Mouse (Mus musculus): ENCODE measurements around the gene BC107364.

DNA sequence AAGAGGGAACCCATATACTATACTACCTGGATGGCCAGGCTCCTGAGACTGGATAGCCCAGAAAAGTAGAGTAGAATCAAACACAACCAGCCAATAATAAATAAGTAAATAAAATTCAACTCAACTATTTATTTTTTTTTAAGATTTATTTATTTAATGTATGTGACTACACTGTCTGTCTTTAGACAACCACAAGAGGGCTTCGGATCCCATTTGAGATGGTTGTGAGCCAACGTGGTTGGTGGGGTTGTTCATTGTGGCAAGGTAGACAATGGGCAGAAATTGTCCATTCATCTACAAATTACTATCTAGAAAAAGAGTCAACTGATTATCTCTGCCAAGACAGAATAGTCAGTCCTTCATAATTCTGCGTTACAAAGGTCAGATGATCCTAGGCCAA lies 40.3 kb downstream of the BC107364 start:
- TF ChIP-seq POLR2A (IDR thresholded peaks at IDR 0.05; ENCODE audit: borderline replicate concordance, extremely low read depth, insufficient read depth, insufficient read length, poor library complexity, severe bottlenecking) (no peak), CTCF (IDR thresholded peaks at IDR 0.05; ENCODE audit: borderline replicate concordance, extremely low read depth, insufficient read depth, insufficient read length) (no peak)
